Mouse (Mus musculus) lung, adult 2 months (tissue): Measurements from ENCODE around the gene Wfdc18.

Source experiments
- CTCF ChIP-seq: fragments of 200-500 bp; IDR thresholded peaks from 2 replicates; pipeline ENCODE4 v1.5.1; 2011; ENCODE audit warnings: mild to moderate bottlenecking, low read length, control low read depth; ENCODE audit not compliant: insufficient read depth
- POLR2A ChIP-seq: fragments of 200-500 bp; IDR thresholded peaks from 2 replicates; pipeline ENCODE4 v1.6.1; 2011; ENCODE audit warnings: low read depth, mild to moderate bottlenecking, control low read depth, low read length, borderline replicate concordance; ENCODE audit errors: extremely low read depth

- no peak for TF ChIP-seq CTCF
- TF ChIP-seq POLR2A: no peak
Observed at GRCm38 (mm10) chr11:83743525-83743924, 34.7 kb downstream of the Wfdc18 start.
